Mouse (Mus musculus): ENCODE measurements at regions not wholly inside any gene's neighbourhood (a gene's known extent, or its start where the extent isn't known, plus 50 kb on each side); places are given as distances from the start of the nearest gene placed in this dataset.

GRCm38 (mm10) chr4:53316796-53317452 is 123.3 kb upstream of the Slc44a1 start:
- H3K27ac ChIP-seq = 0 out of 2 replicates have a peak overlapping the region, but pooled peaks have one; percentile 12
- DNase-seq (ENCODE audit: low spot score) = no peak
- peaks cover 3% of the 10 kb centered on the region; the same call in 1 of the 2 replicates for H3K4me1 ChIP-seq (replicated peaks)
- WGBS = 92% methylated on average over 14 of the region's 14 CpGs
- H3K36me3 ChIP-seq = no peaks in the 10 kb centered on the region
- no peaks in the 10 kb centered on the region for H3K9me3 ChIP-seq
- no peak overlapping the region for H3K4me3 ChIP-seq
- H3K27me3 ChIP-seq (ENCODE audit: insufficient read depth, poor library complexity, severe bottlenecking) = no peaks in the 10 kb centered on the region

- H3K27me3 ChIP-seq (ENCODE audit: insufficient read depth, poor library complexity, severe bottlenecking) = no peaks in the 10 kb centered on the region
- DNase-seq (ENCODE audit: low spot score) = no peak
- H3K4me1 ChIP-seq (replicated peaks) = peaks cover 3% of the 10 kb centered on the region; the same call in 1 of the 2 replicates
- no peaks in the 10 kb centered on the region for H3K9me3 ChIP-seq
- 81% methylated on average over 13 of the region's 13 CpGs for WGBS
- H3K36me3 ChIP-seq = no peaks in the 10 kb centered on the region
- H3K27ac ChIP-seq = no peak overlapping the region
- H3K4me3 ChIP-seq = no peak overlapping the region
Observed at GRCm38 (mm10) chr4:53315876-53316762, 124.1 kb upstream of the Slc44a1 start.

GRCm38 (mm10) chr4:53315121-53315875 is 124.9 kb upstream of the Slc44a1 start:
- no peak for DNase-seq (ENCODE audit: low spot score)
- H3K27ac ChIP-seq = no peak overlapping the region

GRCm38 (mm10) chr4:53314076-53314475 is 126.1 kb upstream of the Slc44a1 start:
- H3K4me3 ChIP-seq = no peak overlapping the region
- H3K9me3 ChIP-seq = no peaks in the 10 kb centered on the region
- H3K27me3 ChIP-seq (ENCODE audit: insufficient read depth, poor library complexity, severe bottlenecking) = no peaks in the 10 kb centered on the region
- no peak overlapping the region for H3K27ac ChIP-seq
- no peaks in the 10 kb centered on the region for H3K36me3 ChIP-seq
- WGBS = 93% methylated on average over 8 of the region's 8 CpGs
- peaks cover 3% of the 10 kb centered on the region; the same call in 1 of the 2 replicates for H3K4me1 ChIP-seq (replicated peaks)
- no peak for DNase-seq (ENCODE audit: low spot score)

More at GRCm38 (mm10) chr4:53315121-53315875, 124.9 kb upstream of the Slc44a1 start:
- peaks cover 3% of the 10 kb centered on the region; the same call in 1 of the 2 replicates for H3K4me1 ChIP-seq (replicated peaks)
- WGBS = 81% methylated on average over 7 of the region's 7 CpGs
- H3K4me3 ChIP-seq = no peak overlapping the region
- H3K9me3 ChIP-seq = no peaks in the 10 kb centered on the region
- no peaks in the 10 kb centered on the region for H3K27me3 ChIP-seq (ENCODE audit: insufficient read depth, poor library complexity, severe bottlenecking)
- no peaks in the 10 kb centered on the region for H3K36me3 ChIP-seq

GRCm38 (mm10) chr4:53307121-53307520 is 133.1 kb upstream of the Slc44a1 start:
- H3K27me3 ChIP-seq (ENCODE audit: insufficient read depth, poor library complexity, severe bottlenecking) = no peaks in the 10 kb centered on the region
- H3K4me1 ChIP-seq (replicated peaks) = no peaks in the 10 kb centered on the region
- no peak for DNase-seq (ENCODE audit: low spot score)
- no peak overlapping the region for H3K4me3 ChIP-seq
- no peaks in the 10 kb centered on the region for H3K9me3 ChIP-seq
- 82% methylated on average over 4 of the region's 4 CpGs for WGBS
- no peak overlapping the region for H3K27ac ChIP-seq
- no peaks in the 10 kb centered on the region for H3K36me3 ChIP-seq

GRCm38 (mm10) chr4:53304782-53305385 is 135.3 kb upstream of the Slc44a1 start:
- no peak overlapping the region for H3K27ac ChIP-seq
- DNase-seq (ENCODE audit: low spot score) = no peak
- H3K36me3 ChIP-seq = no peaks in the 10 kb centered on the region
- no peaks in the 10 kb centered on the region for H3K9me3 ChIP-seq
- no peak overlapping the region for H3K4me3 ChIP-seq
- 83% methylated on average over 4 of the region's 4 CpGs for WGBS
- no peaks in the 10 kb centered on the region for H3K4me1 ChIP-seq (replicated peaks)
- no peaks in the 10 kb centered on the region for H3K27me3 ChIP-seq (ENCODE audit: insufficient read depth, poor library complexity, severe bottlenecking)

- no peak overlapping the region for H3K27ac ChIP-seq
- H3K27me3 ChIP-seq (ENCODE audit: insufficient read depth, poor library complexity, severe bottlenecking) = no peaks in the 10 kb centered on the region
- no peaks in the 10 kb centered on the region for H3K9me3 ChIP-seq
- 72% methylated on average over 2 of the region's 2 CpGs for WGBS
- no peak for DNase-seq (ENCODE audit: low spot score)
- no peak overlapping the region for H3K4me3 ChIP-seq
- H3K4me1 ChIP-seq (replicated peaks) = no peaks in the 10 kb centered on the region
- no peaks in the 10 kb centered on the region for H3K36me3 ChIP-seq
Observed at GRCm38 (mm10) chr4:53304290-53304654, 135.9 kb upstream of the Slc44a1 start.

- no peaks in the 10 kb centered on the region for H3K9me3 ChIP-seq
- DNase-seq (ENCODE audit: low spot score) = no peak
- no peak overlapping the region for H3K27ac ChIP-seq
- H3K36me3 ChIP-seq = no peaks in the 10 kb centered on the region
- 82% methylated on average over 4 of the region's 4 CpGs for WGBS
- no peaks in the 10 kb centered on the region for H3K4me1 ChIP-seq (replicated peaks)
- H3K27me3 ChIP-seq (ENCODE audit: insufficient read depth, poor library complexity, severe bottlenecking) = no peaks in the 10 kb centered on the region
- no peak overlapping the region for H3K4me3 ChIP-seq
Observed at GRCm38 (mm10) chr4:53303621-53304289, 136.5 kb upstream of the Slc44a1 start.

GRCm38 (mm10) chr4:53297975-53298374 is 138.3 kb upstream of the Abca1 start:
- H3K27me3 ChIP-seq (ENCODE audit: insufficient read depth, poor library complexity, severe bottlenecking) = no peaks in the 10 kb centered on the region
- no peak overlapping the region for H3K27ac ChIP-seq
- H3K36me3 ChIP-seq = no peaks in the 10 kb centered on the region

GRCm38 (mm10) chr4:53292606-53293005 is 132.9 kb upstream of the Abca1 start:
- no peak overlapping the region for H3K27ac ChIP-seq
- H3K4me3 ChIP-seq = no peak overlapping the region
- H3K36me3 ChIP-seq = no peaks in the 10 kb centered on the region
- DNase-seq (ENCODE audit: low spot score) = no peak
- WGBS = 88% methylated on average over 3 of the region's 3 CpGs
- peaks cover 14% of the 10 kb centered on the region for H3K9me3 ChIP-seq
- no peaks in the 10 kb centered on the region for H3K27me3 ChIP-seq (ENCODE audit: insufficient read depth, poor library complexity, severe bottlenecking)
- H3K4me1 ChIP-seq (replicated peaks) = no peaks in the 10 kb centered on the region

More at GRCm38 (mm10) chr4:53297975-53298374, 138.3 kb upstream of the Abca1 start:
- Histone ChIP-seq H3K4me1 (replicated peaks) (no peaks in the 10 kb centered on the region), H3K9me3 (0 out of 2 replicates have a peak, but pooled peaks cover 6% of the 10 kb centered on the region), H3K4me3 (no peak overlapping the region)
- DNase-seq (ENCODE audit: low spot score) = no peak

GRCm38 (mm10) chr4:53277741-53278525 is 118.2 kb upstream of the Abca1 start:
- no peak for DNase-seq (ENCODE audit: low spot score)
- Histone ChIP-seq H3K9me3 (no peaks in the 10 kb centered on the region), H3K27ac (no peak overlapping the region), H3K36me3 (no peaks in the 10 kb centered on the region), H3K27me3 (ENCODE audit: insufficient read depth, poor library complexity, severe bottlenecking) (no peaks in the 10 kb centered on the region), H3K4me3 (no peak overlapping the region), H3K4me1 (replicated peaks) (no peaks in the 10 kb centered on the region)
- WGBS = 68% methylated on average over 12 of the region's 12 CpGs
